Mouse (Mus musculus): ENCODE measurements around the gene Intu. TPM values are rescaled to one million over a fixed set of nuclear protein-coding genes. Genes with fewer than 3 reads are reported as not detected.

Intu gene
- total RNA-seq, 2 experiments from 2014 or later, result 6.2 to 7.3 TPM

GRCm38 (mm10) chr3:40673515-40673914 is 142.4 kb downstream of the Intu start:
- intact Hi-C loops (cut with DNase I), result no loop called here
- DNase-seq (ENCODE audit: low spot score in 2 of 2), result no peak

- no peak for DNase-seq (ENCODE audit: low spot score in 2 of 2)
- intact Hi-C loops (cut with DNase I), result loop anchor here (5.0 kb wide), 1 partner anchor 72 kb away; no protein-coding TSS in a partner anchor
Measured at GRCm38 (mm10) chr3:40674873-40675405, 143.9 kb downstream of the Intu start.

GRCm38 (mm10) chr3:40678856-40679255 is 147.8 kb downstream of the Intu start:
- intact Hi-C loops (cut with DNase I), result loop anchor here (5.0 kb wide), 1 partner anchor 68 kb away; no protein-coding TSS in a partner anchor
- DNase-seq (ENCODE audit: low spot score in 2 of 2), result no peak

GRCm38 (mm10) chr3:40682404-40682803 is 151.3 kb downstream of the Intu start:
- DNase-seq (ENCODE audit: low spot score in 2 of 2), result peak in 1 of 2 experiments; percentile 34
- intact Hi-C loops (cut with DNase I), result no loop called here

- peak in 1 of 2 experiments; percentile 18 for DNase-seq (ENCODE audit: low spot score in 2 of 2)
- intact Hi-C loops (cut with DNase I), result no loop called here
Measured at GRCm38 (mm10) chr3:40683171-40683570, 152.1 kb downstream of the Intu start.

- no peak for DNase-seq (ENCODE audit: low spot score in 2 of 2)
- intact Hi-C loops (cut with DNase I), result no loop called here
Measured at GRCm38 (mm10) chr3:40685855-40686515, 154.9 kb downstream of the Intu start.

GRCm38 (mm10) chr3:40686836-40687235 is 155.8 kb downstream of the Intu start:
- DNase-seq (ENCODE audit: low spot score in 2 of 2), result no peak
- intact Hi-C loops (cut with DNase I), result no loop called here

- intact Hi-C loops (cut with DNase I), result no loop called here
- DNase-seq (ENCODE audit: low spot score in 2 of 2), result no peak
Measured at GRCm38 (mm10) chr3:40687588-40687987, 156.5 kb downstream of the Intu start.

- intact Hi-C loops (cut with DNase I), result no loop called here
- DNase-seq (ENCODE audit: low spot score in 2 of 2), result no peak
Measured at GRCm38 (mm10) chr3:40691566-40691965, 160.5 kb downstream of the Intu start.

GRCm38 (mm10) chr3:40693435-40693834 is 162.3 kb downstream of the Intu start:
- intact Hi-C loops (cut with DNase I), result no loop called here
- DNase-seq (ENCODE audit: low spot score in 2 of 2), result peak in 1 of 2 experiments; percentile 34

- intact Hi-C loops (cut with DNase I), result no loop called here
Measured at GRCm38 (mm10) chr3:40693960-40694359, 162.9 kb downstream of the Intu start.

GRCm38 (mm10) chr3:40694438-40694837 is 163.4 kb downstream of the Intu start:
- no peak for DNase-seq (ENCODE audit: low spot score in 2 of 2)
- intact Hi-C loops (cut with DNase I), result no loop called here

More at GRCm38 (mm10) chr3:40693960-40694359, 162.9 kb downstream of the Intu start:
- DNase-seq (ENCODE audit: low spot score in 2 of 2), result no peak

- intact Hi-C loops (cut with DNase I), result no loop called here
- DNase-seq (ENCODE audit: low spot score in 2 of 2), result no peak
Measured at GRCm38 (mm10) chr3:40695162-40695561, 164.1 kb downstream of the Intu start.

GRCm38 (mm10) chr3:40698834-40699233 is 167.7 kb downstream of the Intu start:
- DNase-seq (ENCODE audit: low spot score in 2 of 2), result no peak
- intact Hi-C loops (cut with DNase I), result no loop called here

GRCm38 (mm10) chr3:40704816-40705430 is 173.8 kb downstream of the Intu start:
- no peak for DNase-seq (ENCODE audit: low spot score in 2 of 2)
- intact Hi-C loops (cut with DNase I), result no loop called here

- intact Hi-C loops (cut with DNase I), result no loop called here
- DNase-seq (ENCODE audit: low spot score in 2 of 2), result no peak
Measured at GRCm38 (mm10) chr3:40708655-40709054, 177.6 kb downstream of the Intu start, which contains the start of gene Slc25a31. TSS of gene Slc25a31 (plus strand) at chr3:40708855.

GRCm38 (mm10) chr3:40716056-40716455 is 185.0 kb downstream of the Intu start:
- DNase-seq (ENCODE audit: low spot score in 2 of 2), result no peak
- intact Hi-C loops (cut with DNase I), result no loop called here

- DNase-seq (ENCODE audit: low spot score in 2 of 2), result no peak
- intact Hi-C loops (cut with DNase I), result no loop called here
Measured at GRCm38 (mm10) chr3:40719022-40719421, 187.9 kb downstream of the Intu start.

- intact Hi-C loops (cut with DNase I), result no loop called here
- DNase-seq (ENCODE audit: low spot score in 2 of 2), result no peak
Measured at GRCm38 (mm10) chr3:40738381-40738912, 207.4 kb downstream of the Intu start.

GRCm38 (mm10) chr3:40744024-40744835 is 213.1 kb downstream of the Intu start, which contains the start of gene Hspa4l:
TSS of gene Hspa4l (plus strand) at chr3:40744495.
- intact Hi-C loops (cut with DNase I), result loop anchor here (2.0 kb wide), 2 partner anchors 211 to 221 kb away; no protein-coding TSS in a partner anchor
- DNase-seq (ENCODE audit: low spot score in 2 of 2), result no peak

All from left cerebral cortex, postnatal 36 days (tissue).